ENCODE assay signal across 14 mouse cellular contexts in genomic region chr11:84412201-84412934, GRCm38 (mm10).
A peak's percentile ranks its signal among the peaks of the same experiment; 100 is the strongest.
DNase-seq lines count a peak whose midpoint lies in the region; ATAC-seq and TF ChIP-seq lines count a peak whose summit lies in the region.
"Had no signal": no experiment of that assay in that cellular context is flagged by ENCODE, and none has a peak within 500 bp of the region (broad histone marks: within the 10 kb centered on the region; RNA-seq: fewer than 3 reads in every experiment).

No protein-coding gene starts in this region.

- no peak overlapping the region for H3K27ac ChIP-seq in forebrain, embryonic 14.5 days (ENCODE audit: low read depth, low read length)
- no peak overlapping the region for H3K27ac ChIP-seq in forebrain, postnatal 0 days (ENCODE audit: low read depth, low read length)
- peak overlapping the region; percentile 67 for H3K27ac ChIP-seq in hindbrain, embryonic 16.5 days (ENCODE audit: low read depth, low read length)
- H3K27ac ChIP-seq in midbrain, embryonic 14.5 days (replicated peaks; ENCODE audit: low read depth, low read length) = peak overlapping the region; percentile 43
- H3K27ac ChIP-seq: heart, adult 2 months; layer of hippocampus, adult 2 months had no signal

- H3K36me3 ChIP-seq in forebrain, embryonic 14.5 days (ENCODE audit: control insufficient read depth, insufficient read depth, low read length) = no peaks in the 10 kb centered on the region
- H3K36me3 ChIP-seq in forebrain, postnatal 0 days (ENCODE audit: insufficient read depth) = no peaks in the 10 kb centered on the region
- H3K36me3 ChIP-seq in hindbrain, embryonic 16.5 days (ENCODE audit: control insufficient read depth, insufficient read depth, low read length) = no peaks in the 10 kb centered on the region
- no peaks in the 10 kb centered on the region for H3K36me3 ChIP-seq in midbrain, embryonic 14.5 days (ENCODE audit: control insufficient read depth, insufficient read depth, low read length)

- H3K27me3 ChIP-seq in forebrain, embryonic 14.5 days (replicated peaks; ENCODE audit: control insufficient read depth, insufficient read depth, low read length) = no peaks in the 10 kb centered on the region
- no peaks in the 10 kb centered on the region for H3K27me3 ChIP-seq in forebrain, postnatal 0 days (ENCODE audit: insufficient read depth, low read length)
- no peaks in the 10 kb centered on the region for H3K27me3 ChIP-seq in hindbrain, embryonic 16.5 days (replicated peaks; ENCODE audit: control insufficient read depth, insufficient read depth, low read length)
- H3K27me3 ChIP-seq in midbrain, embryonic 14.5 days (ENCODE audit: control insufficient read depth, insufficient read depth, low read length) = no peaks in the 10 kb centered on the region

- no peak overlapping the region for H3K9ac ChIP-seq in forebrain, embryonic 14.5 days (ENCODE audit: low read length)
- no peak overlapping the region for H3K9ac ChIP-seq in forebrain, postnatal 0 days
- H3K9ac ChIP-seq in hindbrain, embryonic 16.5 days (ENCODE audit: low read depth, low read length) = no peak overlapping the region
- H3K9ac ChIP-seq in midbrain, embryonic 14.5 days (replicated peaks; ENCODE audit: low read length) = no peak overlapping the region

- 0 out of 2 replicates have a peak, but pooled peaks have one; percentile 37 for ATAC-seq in forebrain, embryonic 14.5 days
- no peak for ATAC-seq in forebrain, postnatal 0 days
- peak; percentile 59; the same call in 1 of the 2 replicates for ATAC-seq in hindbrain, embryonic 16.5 days
- ATAC-seq in midbrain, embryonic 14.5 days (ENCODE audit: low FRiP score, low TSS enrichment) = no peak
- ATAC-seq in CD4-positive, CD25-positive, alpha-beta regulatory T cell, adult 4 months = no peak

- H3K9me3 ChIP-seq in forebrain, embryonic 14.5 days (replicated peaks; ENCODE audit: control insufficient read depth, low read length) = no peaks in the 10 kb centered on the region
- no peaks in the 10 kb centered on the region for H3K9me3 ChIP-seq in forebrain, postnatal 0 days (ENCODE audit: low read length)
- no peaks in the 10 kb centered on the region for H3K9me3 ChIP-seq in hindbrain, embryonic 16.5 days (ENCODE audit: control insufficient read depth, low read length)
- H3K9me3 ChIP-seq in midbrain, embryonic 14.5 days (ENCODE audit: control insufficient read depth, low read length) = no peaks in the 10 kb centered on the region

- no peak overlapping the region for H3K4me2 ChIP-seq in forebrain, embryonic 14.5 days (ENCODE audit: low read length)
- no peak overlapping the region for H3K4me2 ChIP-seq in forebrain, postnatal 0 days (ENCODE audit: low read depth)
- no peak overlapping the region for H3K4me2 ChIP-seq in hindbrain, embryonic 16.5 days (ENCODE audit: low read length)
- H3K4me2 ChIP-seq in midbrain, embryonic 14.5 days (ENCODE audit: low read length) = no peak overlapping the region

- peaks cover 8% of the 10 kb centered on the region for H3K4me1 ChIP-seq in forebrain, embryonic 14.5 days (ENCODE audit: control insufficient read depth, insufficient read depth, low read length)
- H3K4me1 ChIP-seq in forebrain, postnatal 0 days (ENCODE audit: insufficient read depth) = no peaks in the 10 kb centered on the region
- peaks cover 6% of the 10 kb centered on the region for H3K4me1 ChIP-seq in hindbrain, embryonic 16.5 days (ENCODE audit: control insufficient read depth, insufficient read depth, low read depth, low read length)
- peaks cover 28% of the 10 kb centered on the region for H3K4me1 ChIP-seq in midbrain, embryonic 14.5 days (ENCODE audit: control insufficient read depth, insufficient read depth, low read length)

- no peak for TF ChIP-seq CTCF in forebrain, postnatal 0 days (IDR thresholded peaks at IDR 0.05; ENCODE audit: low read depth)

- no peak overlapping the region for H3K4me3 ChIP-seq in forebrain, embryonic 14.5 days (ENCODE audit: low read depth, low read length)
- H3K4me3 ChIP-seq in forebrain, postnatal 0 days (ENCODE audit: low read depth, low read length) = no peak overlapping the region
- no peak overlapping the region for H3K4me3 ChIP-seq in hindbrain, embryonic 16.5 days (ENCODE audit: low read length)
- H3K4me3 ChIP-seq in midbrain, embryonic 14.5 days (replicated peaks; ENCODE audit: low read depth, low read length) = no peak overlapping the region
- H3K4me3 ChIP-seq: heart, adult 2 months; layer of hippocampus, adult 2 months had no signal

- WGBS in forebrain, embryonic 14.5 days = 23% methylated on average over 12 of the region's 12 CpGs
- 30% methylated on average over 12 of the region's 12 CpGs for WGBS in forebrain, postnatal 0 days
- 50% methylated on average over 12 of the region's 12 CpGs for WGBS in hindbrain, embryonic 16.5 days
- 45% methylated on average over 12 of the region's 12 CpGs for WGBS in midbrain, embryonic 14.5 days

- DNase-seq in forebrain, embryonic 14.5 days (ENCODE audit: low spot score) = peak; percentile 52
- DNase-seq in forebrain, postnatal 0 days = no peak
- peak; percentile 2 for DNase-seq in c-Kit-positive CD71-positive TER-119-positive erythroid progenitor cells, embryonic 14.5 days (ENCODE audit: low spot score)
- peak; percentile 65 for DNase-seq in midbrain, embryonic 14.5 days
- no peak for DNase-seq in adrenal gland, postnatal 36 days
- no peak for DNase-seq in frontal cortex, postnatal 10 days (ENCODE audit: low spot score in 2 of 2)
- DNase-seq: cerebellum, postnatal 25 days; heart, adult 2 months; heart, postnatal 36 days; right cerebral cortex, postnatal 25 days; thymus, postnatal 14 days had no signal

Comparison
In these comparisons a context has a peak if more than half of its experiments do, and no peak if none do; other contexts are left out.
1. ATAC-seq: peak in forebrain, embryonic 14.5 days (single experiment) and hindbrain, embryonic 16.5 days (single experiment); none in forebrain, postnatal 0 days (single experiment), midbrain, embryonic 14.5 days (single experiment) and CD4-positive, CD25-positive, alpha-beta regulatory T cell, adult 4 months (single experiment).
2. DNase-seq: peak in forebrain, embryonic 14.5 days (single experiment), c-Kit-positive CD71-positive TER-119-positive erythroid progenitor cells, embryonic 14.5 days (single experiment) and midbrain, embryonic 14.5 days (single experiment); none in forebrain, postnatal 0 days (single experiment), adrenal gland, postnatal 36 days (0 of 2) and frontal cortex, postnatal 10 days (0 of 2).
3. H3K27ac ChIP-seq: peak in hindbrain, embryonic 16.5 days (single experiment) and midbrain, embryonic 14.5 days (single experiment); none in forebrain, embryonic 14.5 days (single experiment) and forebrain, postnatal 0 days (single experiment).